Mouse (Mus musculus) thymus, adult 2 months (tissue): ENCODE results near the gene Abcc1.

Experiments used
- CTCF ChIP-seq: fragments of 200-500 bp; IDR thresholded peaks from 2 replicates; pipeline ENCODE4 v1.5.1; 2012; ENCODE audit warnings: mild to moderate bottlenecking, control low read depth, low read length, moderate library complexity, borderline replicate concordance; ENCODE audit not compliant: control insufficient read depth, poor library complexity, insufficient read depth; ENCODE audit errors: extremely low read depth
- POLR2A ChIP-seq: fragments of 200-500 bp; IDR thresholded peaks from 2 replicates; pipeline ENCODE4 v1.6.1; 2012; ENCODE audit warnings: mild to moderate bottlenecking, low read length, control low read depth, moderate library complexity; ENCODE audit not compliant: control insufficient read depth, poor library complexity, insufficient read depth; ENCODE audit errors: extremely low read depth

GRCm38 (mm10) chr16:14381061-14381665, 19.8 kb downstream of the Abcc1 start:
- TF ChIP-seq CTCF (no peak), POLR2A (no peak)
